Mouse (Mus musculus) lung, postnatal 0 days (tissue): ENCODE data around the gene Cxcl3.

Experiments used
- CTCF ChIP-seq: IDR thresholded peaks from 2 replicates; pipeline ENCODE4 v1.5.1; 2016; ENCODE audit warnings: antibody characterized with exemption, mild to moderate bottlenecking
- EP300 ChIP-seq: IDR thresholded peaks from 2 replicates; pipeline ENCODE4 v1.6.1; 2016; ENCODE audit warnings: antibody characterized with exemption, mild to moderate bottlenecking, control low read depth

GRCm38 (mm10) chr5:90819756-90820155 is 33.9 kb downstream of the Cxcl3 start:
- TF ChIP-seq EP300 (peak; percentile 69; the same call in 1 of the 2 replicates), CTCF (no peak)
